Mouse (Mus musculus) regulatory T cell (primary cell): ENCODE measurements around the gene Bcr.

Experiments
- in situ Hi-C: fragments of 300-600 bp; cut with MboI, MseI; formaldehyde crosslinking; loops from one replicate; pipeline ENCODE4 v1.15.1; 2025; ENCODE audit warnings: high pct_unique_total_duplicates

Gene Bcr

GRCm38 (mm10) chr10:75058336-75058735 is 2.1 kb upstream of the Bcr start:
- in situ Hi-C loops: loop anchor here (5.0 kb wide), 1 partner anchor 94 kb away; no protein-coding TSS in a partner anchor

DNA sequence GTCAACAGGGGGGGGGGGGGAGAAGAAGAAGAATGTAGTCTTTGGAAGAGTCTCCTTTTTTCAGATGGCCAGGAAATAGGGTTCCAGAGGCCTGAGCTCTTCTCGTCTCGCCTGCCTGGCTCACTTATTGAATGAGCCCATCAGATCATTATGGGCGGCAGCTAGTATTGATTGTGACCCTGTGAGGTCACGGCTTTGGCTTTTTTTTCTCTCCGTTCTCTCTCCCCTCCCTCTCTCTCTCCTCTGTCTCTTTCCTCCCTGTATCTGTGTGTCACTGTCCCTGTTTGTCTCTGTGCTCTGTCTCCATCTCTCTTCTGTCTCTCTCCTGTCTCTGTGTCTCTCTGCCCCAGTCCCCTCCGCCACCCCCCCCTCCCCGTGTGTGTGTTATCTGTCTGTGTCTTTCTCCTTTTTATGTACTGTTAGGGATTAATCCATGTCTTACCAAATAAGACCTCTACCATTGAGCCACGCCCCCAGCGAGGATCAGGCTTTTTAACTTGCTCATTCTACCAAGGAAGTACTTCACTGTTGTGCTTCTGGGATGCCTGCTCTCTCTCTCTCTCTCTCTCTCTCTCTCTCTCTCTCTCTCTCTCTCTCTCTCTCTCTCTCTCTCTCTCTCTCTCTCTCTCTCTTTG is 1.5 kb upstream of the Bcr start:
- in situ Hi-C loops: loop anchor here (5.0 kb wide), 1 partner anchor 93 kb away; no protein-coding TSS in a partner anchor

DNA sequence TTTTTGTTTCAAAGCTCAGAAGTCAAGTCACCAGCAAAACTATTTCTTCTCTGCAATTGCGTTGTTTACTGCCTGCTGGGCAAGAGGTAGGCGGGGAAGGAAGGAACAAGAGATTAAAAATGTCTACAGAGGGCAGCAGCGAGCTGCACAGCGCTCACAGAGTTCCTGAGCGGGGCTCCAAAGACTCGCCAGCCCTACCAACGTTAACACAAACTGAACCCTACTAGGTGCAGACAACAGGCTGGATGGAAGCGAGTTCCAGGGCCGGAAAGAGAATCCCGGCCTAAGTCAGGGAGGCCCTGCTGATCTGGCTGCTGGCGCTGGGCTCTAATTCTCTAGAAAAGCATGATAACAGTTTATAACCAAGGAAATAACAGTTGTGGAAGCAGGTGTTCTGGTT is 996 bp upstream of the Bcr start:
- in situ Hi-C loops: loop anchor here (5.0 kb wide), 1 partner anchor 93 kb away; no protein-coding TSS in a partner anchor

- in situ Hi-C loops: no loop called here
Observed at GRCm38 (mm10) chr10:75060843-75061235, 447 bp downstream of the Bcr start.

DNA sequence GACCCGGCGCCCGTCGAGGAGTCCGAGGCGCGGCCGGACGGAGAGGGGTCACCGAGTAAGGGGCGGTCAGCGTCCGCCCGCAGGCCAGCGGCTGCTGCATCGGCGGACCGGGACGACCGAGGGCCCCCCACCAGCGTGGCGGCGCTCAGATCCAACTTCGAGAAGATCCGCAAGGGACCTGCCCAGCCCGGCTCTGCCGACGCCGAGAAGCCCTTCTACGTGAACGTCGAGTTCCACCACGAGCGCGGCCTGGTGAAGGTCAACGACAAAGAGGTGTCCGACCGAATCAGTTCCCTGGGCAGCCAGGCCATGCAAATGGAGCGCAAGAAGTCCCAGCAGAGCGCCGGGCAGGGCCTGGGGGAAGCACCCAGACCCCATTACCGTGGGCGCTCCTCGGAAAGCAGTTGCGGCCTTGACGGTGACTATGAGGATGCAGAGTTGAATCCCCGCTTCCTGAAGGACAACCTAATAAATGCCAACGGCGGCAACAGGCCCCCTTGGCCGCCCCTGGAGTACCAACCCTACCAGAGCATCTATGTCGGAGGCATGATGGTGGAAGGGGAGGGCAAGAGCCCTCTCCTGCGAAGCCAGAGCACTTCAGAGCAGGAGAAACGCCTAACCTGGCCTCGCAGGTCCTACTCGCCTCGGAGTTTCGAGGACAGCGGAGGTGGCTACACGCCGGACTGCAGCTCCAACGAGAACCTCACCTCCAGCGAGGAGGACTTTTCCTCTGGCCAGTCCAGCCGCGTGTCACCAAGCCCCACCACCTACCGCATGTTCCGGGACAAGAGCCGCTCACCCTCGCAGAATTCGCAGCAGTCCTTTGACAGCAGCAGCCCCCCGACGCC is 1.2 kb downstream of the Bcr start:
- in situ Hi-C loops: no loop called here

- in situ Hi-C loops: no loop called here
Observed at GRCm38 (mm10) chr10:75062189-75062561, 1.8 kb downstream of the Bcr start.

GRCm38 (mm10) chr10:75062621-75063020 is 2.2 kb downstream of the Bcr start:
- in situ Hi-C loops: no loop called here

- in situ Hi-C loops: no loop called here
Observed at GRCm38 (mm10) chr10:75063301-75063965, 3.0 kb downstream of the Bcr start.

GRCm38 (mm10) chr10:75065691-75066090 is 5.3 kb downstream of the Bcr start:
- in situ Hi-C loops: no loop called here

DNA sequence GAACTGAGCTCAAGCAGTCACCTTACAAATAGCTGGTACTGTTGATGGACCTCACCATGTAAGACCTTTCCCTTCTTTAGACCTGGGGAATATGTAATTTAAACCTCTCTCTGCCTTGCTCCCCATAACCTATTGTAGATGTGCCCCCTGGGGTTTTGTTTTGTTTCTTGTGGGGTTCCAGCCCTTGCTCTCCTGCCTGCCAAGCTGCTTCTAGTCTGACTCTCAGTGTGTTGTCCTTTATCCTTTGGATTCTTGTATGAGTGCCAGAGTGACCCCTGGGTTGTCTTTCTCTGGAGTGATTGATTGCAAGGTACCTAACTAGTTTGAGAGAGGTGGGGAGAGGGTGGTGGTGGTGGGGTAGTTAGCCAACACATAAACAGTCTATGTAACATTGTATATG is 7.1 kb downstream of the Bcr start:
- in situ Hi-C loops: no loop called here

GRCm38 (mm10) chr10:75068086-75068485 is 7.7 kb downstream of the Bcr start:
- in situ Hi-C loops: no loop called here

DNA sequence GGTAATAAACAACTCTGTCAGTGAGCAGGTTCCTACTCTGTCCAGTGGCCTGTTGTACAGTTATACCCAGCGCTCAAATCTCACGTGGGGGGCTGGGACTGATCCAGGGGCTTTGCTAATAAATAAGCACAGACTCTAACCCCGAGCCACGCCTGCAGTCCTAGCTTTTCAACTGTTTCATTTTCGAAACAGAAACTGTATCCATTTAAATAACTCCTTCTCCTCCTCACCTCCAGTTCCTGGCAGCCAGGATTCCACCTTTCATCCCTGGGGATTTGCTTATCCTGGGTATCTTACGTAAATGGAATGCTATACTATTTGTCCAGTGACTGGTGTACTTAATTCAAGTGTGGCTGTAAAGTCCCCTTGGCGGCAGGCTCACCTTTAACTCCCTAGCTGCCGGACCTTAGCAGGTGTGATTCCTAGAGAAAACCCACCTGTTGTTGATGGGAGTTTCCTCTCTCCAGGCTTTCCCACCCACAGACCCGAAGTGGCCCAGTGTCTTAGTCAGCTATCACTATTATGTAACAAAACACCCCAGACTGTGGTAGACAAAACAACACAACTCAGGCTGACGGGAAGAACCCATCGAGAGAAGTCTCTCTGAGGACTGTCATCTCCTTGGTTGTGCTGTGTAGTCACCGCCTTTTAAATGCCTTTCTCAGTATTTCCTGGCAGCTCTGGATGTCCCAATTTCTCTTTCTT is 8.4 kb downstream of the Bcr start:
- in situ Hi-C loops: no loop called here

DNA sequence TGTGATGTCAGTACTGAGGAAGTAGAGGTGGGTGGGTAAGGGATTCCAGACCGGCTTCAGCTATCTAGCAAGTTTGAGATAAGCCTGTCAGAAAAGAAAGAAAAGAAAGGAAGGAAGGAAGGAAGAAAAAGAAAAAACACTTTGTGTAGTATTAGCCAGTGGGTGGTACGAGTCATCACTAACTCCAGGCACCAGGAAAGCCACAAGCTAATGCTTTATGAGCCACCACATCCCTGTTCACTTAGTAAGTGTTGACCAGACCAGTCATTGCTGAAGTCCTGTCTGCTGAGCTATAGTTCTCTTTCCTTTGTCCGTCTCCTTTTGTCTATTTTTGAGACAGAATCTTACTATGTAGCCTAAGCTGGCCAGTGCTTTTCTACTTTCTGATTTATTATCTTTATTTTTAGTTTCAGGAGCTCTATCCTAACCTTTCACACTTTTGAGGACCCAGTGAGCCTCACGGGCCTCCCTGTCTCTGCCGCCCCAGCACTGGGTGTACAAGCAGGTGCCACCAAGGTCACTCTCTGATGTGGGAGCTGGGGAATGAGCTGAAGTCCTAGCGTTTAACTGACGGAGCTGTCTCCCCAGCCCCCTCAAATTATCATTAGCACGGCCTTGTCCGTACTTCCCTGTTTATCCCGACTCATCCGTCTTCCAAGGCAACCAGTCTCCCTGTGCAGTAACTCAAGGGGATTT is 10.0 kb downstream of the Bcr start:
- in situ Hi-C loops: no loop called here

GRCm38 (mm10) chr10:75075665-75076064 is 15.3 kb downstream of the Bcr start:
- in situ Hi-C loops: no loop called here

- in situ Hi-C loops: no loop called here
Observed at GRCm38 (mm10) chr10:75078174-75079128, 18.1 kb downstream of the Bcr start.

DNA sequence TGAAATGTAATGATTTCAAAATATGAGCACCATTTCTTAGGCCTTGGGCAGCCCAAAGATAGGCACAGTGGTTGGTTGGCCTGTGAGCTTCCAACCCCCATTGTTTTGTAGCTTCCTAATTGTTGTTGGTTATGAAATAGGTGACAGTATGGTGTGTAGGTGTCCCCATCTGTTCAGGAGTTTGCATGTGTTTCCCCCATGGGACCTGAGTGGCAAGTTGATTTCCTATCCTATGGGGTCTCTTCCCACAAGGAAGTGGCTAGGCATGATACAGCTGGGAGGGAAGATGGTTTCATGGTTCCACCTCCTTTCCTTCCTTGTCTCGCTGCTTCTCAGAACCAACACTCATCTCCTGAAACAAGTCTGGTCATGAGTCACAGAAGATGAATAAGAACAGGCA is 24.9 kb downstream of the Bcr start:
- in situ Hi-C loops: no loop called here

DNA sequence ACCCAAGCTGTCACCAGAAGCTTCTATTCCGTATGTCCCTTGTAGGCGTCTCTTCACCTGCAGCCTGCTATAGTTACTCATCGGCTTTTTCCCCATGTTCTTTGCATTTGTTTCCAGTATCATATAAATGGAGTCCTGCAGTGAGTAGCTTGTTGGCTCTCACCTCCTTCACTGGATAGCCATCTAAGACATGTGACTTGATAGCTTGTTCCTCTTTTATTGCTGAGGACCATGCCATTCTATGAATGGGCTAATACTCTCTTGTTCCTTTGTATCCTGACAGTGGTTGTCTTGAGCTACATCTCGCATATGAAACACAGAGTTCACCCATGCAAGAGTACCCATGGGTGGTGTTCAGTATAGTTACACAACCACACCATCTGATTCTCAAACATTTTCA is 28.1 kb downstream of the Bcr start:
- in situ Hi-C loops: no loop called here

- in situ Hi-C loops: no loop called here
Observed at GRCm38 (mm10) chr10:75091478-75092152, 31.2 kb downstream of the Bcr start.

GRCm38 (mm10) chr10:75093252-75093987 is 33.0 kb downstream of the Bcr start:
- in situ Hi-C loops: no loop called here
